Mouse (Mus musculus) CD4-positive, CD25-positive, alpha-beta regulatory T cell, adult 2 months (primary cell): ENCODE measurements around the gene AY074887.

Experiments
- DNase-seq: peaks from one replicate; pipeline ENCODE4 v3.0.0-alpha.2; 2012; ENCODE audit warnings: low read depth, low spot score

The AY074887 gene

DNA sequence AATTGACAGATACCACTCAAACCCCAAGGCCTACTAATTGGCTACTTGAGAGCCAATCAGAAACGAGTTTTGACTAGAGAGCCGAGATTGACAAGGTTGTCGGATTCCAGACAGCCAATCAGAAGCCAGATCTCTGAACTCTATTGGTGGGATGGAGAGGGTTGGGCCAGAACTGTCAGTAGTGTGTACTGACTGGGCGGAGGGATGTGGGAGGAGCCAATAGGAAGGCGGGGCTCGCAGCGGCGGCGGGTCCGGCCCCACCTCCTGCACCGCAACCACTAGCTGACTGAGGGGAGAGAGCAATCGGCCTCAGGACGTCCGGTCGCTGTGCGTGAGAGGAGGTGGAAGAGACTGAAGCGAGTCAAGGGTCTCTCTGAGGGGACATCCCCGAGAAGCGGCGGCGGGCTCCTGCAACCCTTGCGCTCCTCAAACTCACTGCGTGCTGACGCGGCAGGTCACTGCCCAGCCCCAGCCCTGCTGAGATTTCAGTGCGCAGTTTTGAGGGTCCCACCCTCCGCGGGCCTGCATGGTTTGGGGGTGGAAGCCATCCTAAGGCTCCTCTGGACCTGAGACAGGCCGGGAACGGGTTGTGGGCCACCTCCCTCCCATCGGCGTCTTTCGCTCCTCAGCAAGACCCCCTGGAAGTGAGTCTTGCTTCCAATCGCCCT lies 33.7 kb downstream of the AY074887 start, which contains the start of gene Hykk:
TSS of gene Hykk (plus strand) at position 274 of the 668 bp plus-strand sequence.
- DNase-seq, result peak; percentile 88

DNA sequence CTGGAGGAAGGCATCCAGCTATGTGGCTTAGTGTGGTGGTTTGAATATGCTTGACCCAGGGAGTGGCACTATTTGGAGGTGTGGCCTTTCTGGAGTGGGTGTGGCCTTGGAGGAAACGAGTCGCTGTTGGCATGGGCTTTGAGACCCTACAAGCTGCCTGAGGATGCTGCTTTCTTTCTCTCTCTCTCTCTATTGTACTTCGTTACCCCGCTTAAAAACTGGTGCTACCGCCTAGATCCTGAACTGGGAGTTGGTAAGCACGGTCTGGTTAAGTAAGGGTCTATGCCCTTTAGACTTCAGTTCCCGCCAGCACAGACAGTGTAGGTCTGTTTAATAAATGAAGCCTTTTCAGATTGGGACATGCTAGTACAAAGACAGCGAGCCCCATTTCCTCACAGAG lies 34.4 kb downstream of the AY074887 start:
- peak; percentile 6 for DNase-seq

DNA sequence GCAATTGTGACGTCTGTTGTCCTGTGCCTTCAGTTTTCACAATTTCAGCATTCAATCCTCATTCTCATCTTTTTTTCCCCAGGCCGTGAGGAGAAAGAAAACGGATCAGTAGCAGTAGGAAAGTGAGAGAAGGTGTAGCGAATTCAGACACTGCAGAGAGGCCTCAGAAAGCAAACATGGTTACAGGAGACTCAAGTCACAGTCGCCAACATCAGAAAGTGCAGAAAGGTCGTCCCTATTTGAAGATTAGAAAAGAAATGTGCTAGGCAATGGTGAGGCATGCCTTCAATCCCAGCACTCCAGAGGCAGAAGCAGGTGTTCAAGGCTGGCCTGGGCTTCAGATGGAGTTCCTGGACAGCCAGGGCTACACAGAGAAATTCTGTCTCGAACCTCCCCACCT lies 35.2 kb downstream of the AY074887 start:
- DNase-seq, result no peak

DNA sequence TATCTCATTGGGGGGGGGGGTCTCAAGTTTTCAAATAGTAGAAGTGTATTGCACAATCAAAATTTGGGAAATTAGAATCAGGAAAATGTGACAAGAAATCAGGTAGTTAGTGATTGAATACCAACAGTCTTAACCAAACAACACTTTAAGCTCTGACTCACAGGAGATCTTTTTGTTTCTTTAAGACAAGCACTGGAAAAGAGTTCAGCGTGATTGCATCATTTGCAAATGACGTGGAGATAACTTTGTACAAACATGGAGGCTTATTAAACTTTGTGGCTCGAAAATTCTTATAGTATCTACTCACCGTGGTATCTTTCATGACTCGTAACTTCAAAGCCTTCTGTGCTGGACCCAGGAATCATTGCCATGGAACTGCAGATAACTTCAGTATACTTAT lies 41.4 kb downstream of the AY074887 start:
- DNase-seq, result no peak
